In genomic region chr2:168281582-168281981, GRCm38 (mm10) we compare ENCODE assay signal across 8 mouse cellular contexts. TPM values are rescaled to one million over a fixed set of nuclear protein-coding genes. Genes with fewer than 3 reads are reported as not detected.
DNase-seq lines count a peak whose midpoint lies in the region; ATAC-seq lines count a peak whose summit lies in the region.

TSS of gene Kcng1 (minus strand) at chr2:168281736.

- no peak for ATAC-seq in kidney, embryonic 14.5 days (ENCODE audit: low FRiP score, low TSS enrichment)
- no peak for ATAC-seq in intestine, embryonic 14.5 days (replicated peaks; ENCODE audit: low FRiP score, low TSS enrichment, low read depth)
- peak; percentile 33 for ATAC-seq in midbrain, embryonic 11.5 days (ENCODE audit: low FRiP score)

- peaks cover 11% of the 10 kb centered on the region; the same call in 1 of the 2 replicates for H3K4me1 ChIP-seq in kidney, embryonic 14.5 days (ENCODE audit: control insufficient read depth, insufficient read depth, low read length)
- peaks cover 39% of the 10 kb centered on the region for H3K4me1 ChIP-seq in embryonic facial prominence, embryonic 10.5 days
- peaks cover 9% of the 10 kb centered on the region for H3K4me1 ChIP-seq in intestine, embryonic 14.5 days (replicated peaks; ENCODE audit: control insufficient read depth, insufficient read depth, low read length)
- H3K4me1 ChIP-seq in midbrain, embryonic 11.5 days (ENCODE audit: control insufficient read depth, insufficient read depth, low read length) = peaks cover 20% of the 10 kb centered on the region

- no peak within 1 kb of the TSS for H3K27ac ChIP-seq in kidney, embryonic 14.5 days (ENCODE audit: low read depth, low read length)
- peak within 1 kb of the TSS; percentile 72 for H3K27ac ChIP-seq in embryonic facial prominence, embryonic 10.5 days (replicated peaks)
- no peak within 1 kb of the TSS for H3K27ac ChIP-seq in intestine, embryonic 14.5 days (ENCODE audit: low read depth)
- no peak within 1 kb of the TSS for H3K27ac ChIP-seq in midbrain, embryonic 11.5 days (ENCODE audit: low read depth, low read length)

- H3K36me3 ChIP-seq in kidney, embryonic 14.5 days (ENCODE audit: control insufficient read depth, insufficient read depth, low read length) = no peaks in the 10 kb centered on the region
- H3K36me3 ChIP-seq in embryonic facial prominence, embryonic 10.5 days (replicated peaks) = no peaks in the 10 kb centered on the region
- no peaks in the 10 kb centered on the region for H3K36me3 ChIP-seq in intestine, embryonic 14.5 days (ENCODE audit: control insufficient read depth, insufficient read depth, low read length)
- H3K36me3 ChIP-seq in midbrain, embryonic 11.5 days (ENCODE audit: control insufficient read depth, insufficient read depth, low read length) = no peaks in the 10 kb centered on the region

- H3K27me3 ChIP-seq in kidney, embryonic 14.5 days (ENCODE audit: control insufficient read depth, insufficient read depth, low read length) = peaks cover 44% of the 10 kb centered on the region
- H3K27me3 ChIP-seq in embryonic facial prominence, embryonic 10.5 days (replicated peaks; ENCODE audit: low read depth, poor library complexity, severe bottlenecking) = peaks cover 89% of the 10 kb centered on the region
- H3K27me3 ChIP-seq in intestine, embryonic 14.5 days (replicated peaks; ENCODE audit: control insufficient read depth, insufficient read depth, low read length) = peaks cover 46% of the 10 kb centered on the region
- H3K27me3 ChIP-seq in midbrain, embryonic 11.5 days (ENCODE audit: control insufficient read depth, insufficient read depth, low read length) = peaks cover 28% of the 10 kb centered on the region

- DNase-seq in kidney, postnatal 14 days = no peak
- DNase-seq in embryonic facial prominence, embryonic 10.5 days (ENCODE audit: low spot score) = no peak
- DNase-seq in intestine, embryonic 14.5 days (ENCODE audit: low spot score) = peak; percentile 60
- peak; percentile 89 for DNase-seq in midbrain, embryonic 11.5 days (ENCODE audit: low spot score, missing footprints)
- no peak for DNase-seq in spleen, postnatal 4 days (ENCODE audit: low spot score in 2 of 2)
- no peak for DNase-seq in urinary bladder, postnatal 36 days (ENCODE audit: low spot score in 2 of 2)
- no peak for DNase-seq in cerebellum, postnatal 25 days

- H3K9ac ChIP-seq in kidney, embryonic 14.5 days (ENCODE audit: low read depth, low read length) = peak within 1 kb of the TSS; percentile 58
- H3K9ac ChIP-seq in intestine, embryonic 14.5 days (ENCODE audit: low read length) = peak within 1 kb of the TSS; percentile 52
- H3K9ac ChIP-seq in midbrain, embryonic 11.5 days (ENCODE audit: low read length) = peak within 1 kb of the TSS; percentile 58

- peaks cover 5% of the 10 kb centered on the region; the same call in 1 of the 2 replicates for H3K9me3 ChIP-seq in kidney, embryonic 14.5 days (ENCODE audit: control insufficient read depth, low read length)
- no peaks in the 10 kb centered on the region; the same call in 1 of the 2 replicates for H3K9me3 ChIP-seq in embryonic facial prominence, embryonic 10.5 days
- no peaks in the 10 kb centered on the region for H3K9me3 ChIP-seq in intestine, embryonic 14.5 days (ENCODE audit: control insufficient read depth, low read length)
- H3K9me3 ChIP-seq in midbrain, embryonic 11.5 days (ENCODE audit: control insufficient read depth, low read length) = no peaks in the 10 kb centered on the region

- WGBS in kidney, embryonic 14.5 days = 14% methylated on average over 12 of the region's 12 CpGs
- WGBS in embryonic facial prominence, embryonic 10.5 days = 12% methylated on average over 12 of the region's 12 CpGs
- 15% methylated on average over 12 of the region's 12 CpGs for WGBS in intestine, embryonic 14.5 days
- WGBS in midbrain, embryonic 11.5 days = 12% methylated on average over 12 of the region's 12 CpGs

- peak within 1 kb of the TSS; percentile 53 for H3K4me3 ChIP-seq in kidney, embryonic 14.5 days (ENCODE audit: low read length)
- H3K4me3 ChIP-seq in embryonic facial prominence, embryonic 10.5 days = peak within 1 kb of the TSS; percentile 70
- H3K4me3 ChIP-seq in intestine, embryonic 14.5 days (ENCODE audit: low read depth, low read length) = peak within 1 kb of the TSS; percentile 63
- H3K4me3 ChIP-seq in midbrain, embryonic 11.5 days (ENCODE audit: low read depth, low read length) = peak within 1 kb of the TSS; percentile 47

- peak within 1 kb of the TSS; percentile 97 for H3K4me2 ChIP-seq in kidney, embryonic 14.5 days (replicated peaks; ENCODE audit: low read depth, low read length)
- peak within 1 kb of the TSS; percentile 91 for H3K4me2 ChIP-seq in intestine, embryonic 14.5 days (ENCODE audit: low read length)
- H3K4me2 ChIP-seq in midbrain, embryonic 11.5 days = peak within 1 kb of the TSS; percentile 82

RNA-seq across cellular contexts. Expression of gene Kcng1, which starts in this region (rescaled TPM):
- polyA plus RNA-seq in kidney, embryonic 14.5 days (2014; fragmentation: Nextera tagmentation; extraction: Ambion mirVana) = 0.33 and 0.62 TPM in 2 replicates
- 1.2 and 1.4 TPM in 2 replicates for polyA plus RNA-seq in embryonic facial prominence, embryonic 10.5 days (2016; fragmentation: Nextera tagmentation; extraction: Ambion mirVana)
- polyA plus RNA-seq in intestine, embryonic 14.5 days (2014; fragmentation: Nextera tagmentation; extraction: Ambion mirVana) = 11.7 and 12.0 TPM in 2 replicates
- 1.2 and 1.7 TPM in 2 replicates for polyA plus RNA-seq in midbrain, embryonic 11.5 days (2014; fragmentation: Nextera tagmentation; extraction: Ambion mirVana)

Comparison
In these comparisons a context has a peak if more than half of its experiments do, and no peak if none do; other contexts are left out.
1. DNase-seq: peak in intestine, embryonic 14.5 days (single experiment) and midbrain, embryonic 11.5 days (single experiment); none in kidney, postnatal 14 days (single experiment), embryonic facial prominence, embryonic 10.5 days (single experiment), spleen, postnatal 4 days (0 of 2), urinary bladder, postnatal 36 days (0 of 2) and cerebellum, postnatal 25 days (0 of 2).
2. Peak in every context shown above with its lines, with median percentiles within 50 percentile points of each other: H3K4me2 ChIP-seq, H3K4me3 ChIP-seq and H3K9ac ChIP-seq.